Mouse (Mus musculus): ENCODE results near the gene Fanci. TPM values are rescaled to one million over a fixed set of nuclear protein-coding genes. Genes with fewer than 3 reads are reported as not detected.

Gene Fanci
- total and polyA plus RNA-seq, 2 experiments from 2014 or later, result 1.1 to 4.4 TPM

GRCm38 (mm10) chr7:79496816-79497328, 105.1 kb downstream of the Fanci start:
- H3K27me3 ChIP-seq (ENCODE audit: insufficient read depth, low read length), result peaks cover 11% of the 10 kb centered on the region
- peaks cover 7% of the 10 kb centered on the region; the same call in 1 of the 2 replicates for H3K4me1 ChIP-seq (ENCODE audit: insufficient read depth, low read length)
- ATAC-seq (ENCODE audit: low FRiP score) (no peak), DNase-seq (ENCODE audit: low spot score) (no peak)
- no peaks in the 10 kb centered on the region for H3K9me3 ChIP-seq (ENCODE audit: low read length)
- H3K36me3 ChIP-seq (ENCODE audit: insufficient read depth, low read length), result no peaks in the 10 kb centered on the region
- H3K9ac ChIP-seq (replicated peaks; ENCODE audit: low read length, poor library complexity, severe bottlenecking), result 0 out of 2 replicates have a peak overlapping the region, but pooled peaks have one; percentile 24
- 19% methylated on average over 9 of the region's 9 CpGs for WGBS
- TF ChIP-seq CTCF (IDR thresholded peaks at IDR 0.05), result no peak
- H3K4me2 ChIP-seq (ENCODE audit: low read depth, low read length, poor library complexity, severe bottlenecking), result peak overlapping the region; percentile 64; the same call in 1 of the 2 replicates
- H3K4me3 ChIP-seq (ENCODE audit: low read depth, low read length), result no peak overlapping the region
- peak overlapping the region; percentile 68 for H3K27ac ChIP-seq (ENCODE audit: low read depth, low read length)

- no peaks in the 10 kb centered on the region for H3K36me3 ChIP-seq (ENCODE audit: insufficient read depth, low read length)
- TF ChIP-seq CTCF (IDR thresholded peaks at IDR 0.05), result no peak
- no peak overlapping the region for H3K4me3 ChIP-seq (ENCODE audit: low read depth, low read length)
- peak overlapping the region; percentile 68; the same call in 1 of the 2 replicates for H3K27ac ChIP-seq (ENCODE audit: low read depth, low read length)
- DNase-seq (ENCODE audit: low spot score) (peak; percentile 79), ATAC-seq (ENCODE audit: low FRiP score) (peak; percentile 14; the same call in 1 of the 2 replicates)
- peak overlapping the region; percentile 90; the same call in 1 of the 2 replicates for H3K4me2 ChIP-seq (ENCODE audit: low read depth, low read length, poor library complexity, severe bottlenecking)
- no peak overlapping the region for H3K9ac ChIP-seq (replicated peaks; ENCODE audit: low read length, poor library complexity, severe bottlenecking)
- peaks cover 7% of the 10 kb centered on the region; the same call in 1 of the 2 replicates for H3K4me1 ChIP-seq (ENCODE audit: insufficient read depth, low read length)
- H3K9me3 ChIP-seq (ENCODE audit: low read length), result no peaks in the 10 kb centered on the region
- 14% methylated on average over 20 of the region's 20 CpGs for WGBS
- H3K27me3 ChIP-seq (ENCODE audit: insufficient read depth, low read length), result peaks cover 12% of the 10 kb centered on the region
Measured at GRCm38 (mm10) chr7:79497701-79498115, 106.0 kb downstream of the Fanci start.

GRCm38 (mm10) chr7:79498356-79498755, 106.6 kb downstream of the Fanci start:
- H3K36me3 ChIP-seq (ENCODE audit: insufficient read depth, low read length), result no peaks in the 10 kb centered on the region
- H3K4me3 ChIP-seq (ENCODE audit: low read depth, low read length), result peak overlapping the region; percentile 78; the same call in 1 of the 2 replicates
- peaks cover 7% of the 10 kb centered on the region; the same call in 1 of the 2 replicates for H3K4me1 ChIP-seq (ENCODE audit: insufficient read depth, low read length)
- 12% methylated on average over 6 of the region's 6 CpGs for WGBS
- peak overlapping the region; percentile 59; the same call in 1 of the 2 replicates for H3K27ac ChIP-seq (ENCODE audit: low read depth, low read length)
- DNase-seq (ENCODE audit: low spot score), result no peak
- H3K9me3 ChIP-seq (ENCODE audit: low read length), result no peaks in the 10 kb centered on the region
- H3K27me3 ChIP-seq (ENCODE audit: insufficient read depth, low read length), result peaks cover 16% of the 10 kb centered on the region
- TF ChIP-seq CTCF (IDR thresholded peaks at IDR 0.05), result no peak
- peak overlapping the region; percentile 90 for H3K4me2 ChIP-seq (ENCODE audit: low read depth, low read length, poor library complexity, severe bottlenecking)
- ATAC-seq (ENCODE audit: low FRiP score), result no peak
- no peak overlapping the region for H3K9ac ChIP-seq (replicated peaks; ENCODE audit: low read length, poor library complexity, severe bottlenecking)

GRCm38 (mm10) chr7:79498965-79499595, 107.4 kb downstream of the Fanci start:
- ATAC-seq (ENCODE audit: low FRiP score) (no peak), DNase-seq (ENCODE audit: low spot score) (peak; percentile 71)
- Histone ChIP-seq H3K4me2 (ENCODE audit: low read depth, low read length, poor library complexity, severe bottlenecking) (peak overlapping the region; percentile 90), H3K4me3 (ENCODE audit: low read depth, low read length) (peak overlapping the region; percentile 78), H3K27ac (ENCODE audit: low read depth, low read length) (peak overlapping the region; percentile 82), H3K27me3 (ENCODE audit: insufficient read depth, low read length) (peaks cover 16% of the 10 kb centered on the region), H3K9me3 (ENCODE audit: low read length) (no peaks in the 10 kb centered on the region), H3K9ac (replicated peaks; ENCODE audit: low read length, poor library complexity, severe bottlenecking) (peak overlapping the region; percentile 96), H3K36me3 (ENCODE audit: insufficient read depth, low read length) (no peaks in the 10 kb centered on the region), H3K4me1 (ENCODE audit: insufficient read depth, low read length) (peaks cover 7% of the 10 kb centered on the region; the same call in 1 of the 2 replicates)
- 2% methylated on average over 34 of the region's 35 CpGs for WGBS
- no peak for TF ChIP-seq CTCF (IDR thresholded peaks at IDR 0.05)

Other genes starting within 250 kb of the Fanci start
- gene Mfge8, start 242.9 kb upstream of the Fanci start, total RNA-seq (2014; rRNA removed), result 239 and 278 TPM in 2 replicates
- gene Mfge8, start 242.9 kb upstream of the Fanci start, polyA plus RNA-seq (2015; fragmentation: Nextera tagmentation; extraction: Ambion mirVana), result 268 and 317 TPM in 2 replicates
- gene Abhd2, start 118.7 kb upstream of the Fanci start, total RNA-seq (2014; rRNA removed), result 83.2 and 85.7 TPM in 2 replicates
- 18.1 and 23.0 TPM in 2 replicates for gene Abhd2, start 118.7 kb upstream of the Fanci start, polyA plus RNA-seq (2015; fragmentation: Nextera tagmentation; extraction: Ambion mirVana)
- gene Rlbp1, start 4.9 kb upstream of the Fanci start, total RNA-seq (2014; rRNA removed), result 7.4 and 8.4 TPM in 2 replicates
- gene Rlbp1, start 4.9 kb upstream of the Fanci start, polyA plus RNA-seq (2015; fragmentation: Nextera tagmentation; extraction: Ambion mirVana), result 7.4 and 10.6 TPM in 2 replicates
- gene Polg, start 74.4 kb downstream of the Fanci start, total RNA-seq (2014; rRNA removed), result 46.5 and 49.4 TPM in 2 replicates
- gene Polg, start 74.4 kb downstream of the Fanci start, polyA plus RNA-seq (2015; fragmentation: Nextera tagmentation; extraction: Ambion mirVana), result 16.9 and 18.6 TPM in 2 replicates
- 2.2 and 2.6 TPM in 2 replicates for gene Rhcg, start 225.7 kb downstream of the Fanci start, total RNA-seq (2014; rRNA removed)
- gene Rhcg, start 225.7 kb downstream of the Fanci start, polyA plus RNA-seq (2015; fragmentation: Nextera tagmentation; extraction: Ambion mirVana), result 4.3 and 4.8 TPM in 2 replicates